Mouse (Mus musculus) adrenal gland, adult 8-10 months (tissue): ENCODE measurements around the gene Ddx1. TPM values are rescaled to one million over a fixed set of nuclear protein-coding genes. Genes with fewer than 3 reads are reported as not detected.
A peak's percentile ranks its signal among the peaks of the same experiment; 100 is the strongest.

Experiments used
- DNase-seq: peaks from one replicate; pipeline ENCODE4 v3.0.0; 2022
- total RNA-seq, 4 experiments: library from RNA; stranded (reverse); gene quantifications; 2 replicates each; pipeline ENCODE4 v1.2.4; 2022

Gene Ddx1
- total RNA-seq = 10 to 100 TPM; 85.9 to 96.7 (median 88.0) TPM

- DNase-seq = peak; percentile 51
These were observed at the start of gene Ddx1 for GRCm38 (mm10) chr12:13248691-13249572. Gene Ddx1, minus strand, starts transcription at chr12:13249213.

DNA sequence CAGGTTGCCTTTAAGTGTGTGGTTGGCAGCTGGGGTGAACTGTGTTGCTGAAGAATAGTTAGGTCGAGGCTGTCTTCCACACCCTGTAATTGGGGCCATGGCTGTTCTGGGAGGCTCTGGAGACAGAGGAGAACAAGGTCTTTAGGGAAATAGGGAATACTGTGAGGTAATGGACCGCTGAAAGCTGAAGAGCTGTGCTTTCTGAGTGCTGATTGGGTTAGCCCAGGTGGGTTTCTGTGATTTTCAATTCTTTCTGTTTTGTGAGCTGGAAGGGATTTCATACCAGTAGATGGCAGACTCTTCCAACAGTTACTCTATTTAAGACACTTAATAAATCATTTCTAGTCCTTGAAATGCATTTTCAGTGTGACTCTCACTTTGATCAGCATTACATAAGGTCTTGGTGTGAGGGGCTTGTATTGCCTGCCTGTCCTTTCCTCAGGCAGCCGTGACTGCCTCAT is 44.4 kb upstream of the Ddx1 start:
- DNase-seq = no peak

GRCm38 (mm10) chr12:13291453-13291852 is 42.4 kb upstream of the Ddx1 start:
- no peak for DNase-seq

DNA sequence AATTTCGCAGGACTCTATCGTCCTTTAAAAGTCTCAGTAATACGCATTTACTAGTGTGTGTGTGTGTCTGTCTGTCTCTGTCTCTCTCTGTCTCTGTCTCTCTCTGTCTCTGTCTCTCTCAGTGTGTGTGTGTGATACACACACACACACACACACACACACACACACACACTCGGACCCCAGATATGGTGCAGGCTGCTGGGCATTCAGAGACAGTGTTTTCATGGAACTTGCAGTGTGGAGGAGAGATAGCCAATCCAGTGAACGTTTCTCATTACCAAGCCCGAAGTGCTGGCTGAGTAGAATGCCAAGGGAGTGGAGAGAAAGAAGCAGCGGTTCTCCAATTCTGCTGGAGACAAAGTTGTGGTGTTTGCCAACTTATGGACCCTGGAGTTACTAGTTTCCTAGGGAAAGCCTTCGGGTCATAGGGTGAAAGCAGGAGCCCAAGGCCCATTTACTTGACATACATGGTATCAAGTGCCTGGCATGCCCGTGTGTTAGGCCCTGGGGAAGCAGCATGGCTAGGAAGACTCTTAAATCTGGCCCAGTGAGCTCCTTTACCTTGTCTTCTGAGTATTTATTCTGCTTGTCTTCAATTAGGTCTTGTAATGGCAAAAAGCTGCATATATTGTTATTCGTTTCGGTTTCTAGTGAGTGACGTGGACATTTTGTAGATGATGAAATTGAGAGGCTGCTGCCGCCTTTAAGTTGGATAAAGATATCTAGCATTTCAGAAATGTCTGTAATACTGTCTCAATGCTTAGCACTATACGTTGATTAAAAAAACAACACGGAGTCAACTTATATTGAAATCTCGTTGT is 20.8 kb upstream of the Ddx1 start:
- DNase-seq = no peak

GRCm38 (mm10) chr12:13268826-13269449 is 19.9 kb upstream of the Ddx1 start, which contains the start of gene Nbas:
Gene Nbas, plus strand, starts transcription at chr12:13269133.
- DNase-seq = peak; percentile 77

DNA sequence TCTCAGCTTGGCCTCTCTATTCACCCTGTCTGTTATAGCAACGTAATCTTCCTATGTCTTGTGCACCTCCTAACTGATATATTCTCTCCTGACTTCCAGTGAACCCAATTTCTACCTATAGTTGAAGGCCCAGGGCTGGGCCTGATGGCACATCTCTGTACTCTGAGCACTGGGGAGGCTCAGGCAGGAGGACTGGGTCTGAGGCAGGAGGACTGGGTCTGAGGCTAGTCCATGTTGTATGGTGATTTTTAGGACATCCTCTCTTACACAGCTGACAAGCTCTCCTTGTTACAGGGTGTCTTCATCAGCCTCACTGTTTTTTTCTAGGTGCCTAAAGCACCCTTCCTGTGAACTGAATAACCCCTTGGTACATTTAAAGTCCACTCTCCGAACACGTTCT is 19.4 kb upstream of the Ddx1 start:
- no peak for DNase-seq

GRCm38 (mm10) chr12:13255701-13256100 is 6.7 kb upstream of the Ddx1 start:
- DNase-seq = no peak

GRCm38 (mm10) chr12:13255068-13255467 is 6.1 kb upstream of the Ddx1 start:
- DNase-seq = no peak

- DNase-seq = no peak
These were observed 533 bp upstream of the Ddx1 start for GRCm38 (mm10) chr12:13249573-13249919.

DNA sequence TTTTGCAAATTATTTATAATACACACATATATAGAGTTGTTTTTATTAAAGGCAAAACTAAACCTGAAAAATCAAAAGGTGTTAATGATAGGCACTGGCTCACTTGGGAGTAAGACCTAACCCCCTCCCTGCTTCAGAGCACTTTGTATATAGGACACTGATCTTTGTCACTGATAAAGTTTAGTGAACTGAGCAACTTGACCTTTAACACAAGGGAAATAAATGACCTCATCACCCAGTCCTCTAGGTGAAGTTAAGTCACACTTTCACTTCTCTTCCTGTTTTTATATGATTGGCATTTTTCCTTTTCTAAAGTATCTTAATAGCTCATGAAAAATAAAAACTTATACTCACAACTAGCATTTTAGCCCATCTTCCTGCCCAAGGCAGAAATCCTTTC is 6.6 kb downstream of the Ddx1 start:
- no peak for DNase-seq

- no peak for DNase-seq
These were observed 30.9 kb downstream of the Ddx1 start for GRCm38 (mm10) chr12:13218101-13218514.

- DNase-seq = no peak
These were observed 31.4 kb downstream of the Ddx1 start for GRCm38 (mm10) chr12:13217568-13217967.

DNA sequence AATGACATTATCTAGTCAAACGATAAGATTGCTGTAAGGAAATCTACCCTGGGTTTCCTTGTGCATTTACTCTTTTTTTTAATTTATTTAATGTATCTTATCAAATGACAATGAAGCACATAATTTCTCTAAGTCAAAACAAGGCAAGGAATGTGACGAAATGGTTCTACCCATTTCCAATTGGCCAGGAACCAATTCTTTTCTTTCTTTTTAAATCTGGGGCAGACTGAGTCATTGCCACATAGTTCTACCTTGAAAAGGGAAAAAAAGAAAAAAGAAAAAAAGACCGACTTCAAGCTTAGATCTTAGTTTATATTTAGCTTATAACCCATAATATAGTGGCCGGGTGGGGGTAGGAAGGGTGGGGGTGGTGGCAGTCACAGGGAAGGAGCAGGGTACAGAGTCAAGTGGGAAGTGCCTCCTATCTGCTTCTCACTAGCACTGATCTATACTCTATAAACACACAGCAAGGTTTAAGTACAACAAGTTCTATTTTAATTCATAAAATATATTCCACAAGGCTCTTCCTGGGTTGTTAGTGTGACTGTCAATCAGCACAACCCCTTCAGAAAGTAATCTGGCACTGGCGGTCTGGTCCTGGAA is 32.4 kb downstream of the Ddx1 start:
- DNase-seq = no peak

- DNase-seq = peak; percentile 77
These were observed 34.4 kb downstream of the Ddx1 start for GRCm38 (mm10) chr12:13214345-13215278.

GRCm38 (mm10) chr12:13211746-13212482 is 37.1 kb downstream of the Ddx1 start:
- DNase-seq = peak; percentile 25

- no peak for DNase-seq
These were observed 39.2 kb downstream of the Ddx1 start for GRCm38 (mm10) chr12:13209692-13210377.

- DNase-seq = no peak
These were observed 40.0 kb downstream of the Ddx1 start for GRCm38 (mm10) chr12:13208983-13209451.

DNA sequence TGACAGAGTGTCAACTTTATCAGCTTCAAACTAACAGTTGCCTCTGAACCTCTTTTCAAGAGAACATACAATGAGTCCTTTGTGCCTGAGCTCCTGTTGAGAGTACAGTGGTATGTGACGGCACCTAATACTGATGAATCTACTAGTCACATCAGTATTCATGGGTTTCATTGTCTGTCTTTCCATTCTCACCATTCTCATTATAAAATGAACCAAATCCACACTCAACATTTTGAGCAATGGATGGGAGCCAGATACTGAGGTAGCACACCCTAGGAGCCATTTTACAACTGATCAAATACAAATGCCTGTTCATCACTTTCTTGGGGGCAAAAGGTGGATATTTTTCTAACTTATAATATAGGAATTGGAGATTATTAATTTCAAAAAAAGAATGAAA is 40.5 kb downstream of the Ddx1 start:
- no peak for DNase-seq

DNA sequence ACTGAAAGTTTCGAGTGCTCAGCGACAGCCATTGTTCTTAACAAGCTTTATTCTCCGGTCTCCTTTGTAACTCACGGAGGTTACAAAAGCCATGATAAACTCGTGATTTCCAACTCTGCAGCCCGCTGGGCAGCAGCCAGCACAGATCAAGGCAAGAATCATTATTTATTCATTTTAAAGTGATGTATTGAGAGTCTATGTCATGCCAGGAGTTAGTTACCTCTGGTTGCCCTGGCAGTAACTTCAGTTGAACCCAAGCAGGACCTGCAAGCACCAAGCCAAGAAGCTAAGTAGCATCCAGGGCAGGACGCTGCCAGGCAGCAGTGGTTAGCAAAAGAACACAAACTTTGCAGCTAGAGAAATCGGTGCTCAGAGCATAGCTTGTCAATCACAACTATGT is 41.9 kb downstream of the Ddx1 start:
- no peak for DNase-seq

- DNase-seq = no peak
These were observed 43.3 kb downstream of the Ddx1 start for GRCm38 (mm10) chr12:13205733-13206132.
